Mouse (Mus musculus) thymus, adult 2 months (tissue): ENCODE results near the gene Gm1123.

Experiments used
- CTCF ChIP-seq: fragments of 200-500 bp; IDR thresholded peaks from 2 replicates; pipeline ENCODE4 v1.5.1; 2012; ENCODE audit warnings: mild to moderate bottlenecking, control low read depth, low read length, moderate library complexity, borderline replicate concordance; ENCODE audit not compliant: control insufficient read depth, poor library complexity, insufficient read depth; ENCODE audit errors: extremely low read depth
- POLR2A ChIP-seq: fragments of 200-500 bp; IDR thresholded peaks from 2 replicates; pipeline ENCODE4 v1.6.1; 2012; ENCODE audit warnings: mild to moderate bottlenecking, low read length, control low read depth, moderate library complexity; ENCODE audit not compliant: control insufficient read depth, poor library complexity, insufficient read depth; ENCODE audit errors: extremely low read depth

DNA sequence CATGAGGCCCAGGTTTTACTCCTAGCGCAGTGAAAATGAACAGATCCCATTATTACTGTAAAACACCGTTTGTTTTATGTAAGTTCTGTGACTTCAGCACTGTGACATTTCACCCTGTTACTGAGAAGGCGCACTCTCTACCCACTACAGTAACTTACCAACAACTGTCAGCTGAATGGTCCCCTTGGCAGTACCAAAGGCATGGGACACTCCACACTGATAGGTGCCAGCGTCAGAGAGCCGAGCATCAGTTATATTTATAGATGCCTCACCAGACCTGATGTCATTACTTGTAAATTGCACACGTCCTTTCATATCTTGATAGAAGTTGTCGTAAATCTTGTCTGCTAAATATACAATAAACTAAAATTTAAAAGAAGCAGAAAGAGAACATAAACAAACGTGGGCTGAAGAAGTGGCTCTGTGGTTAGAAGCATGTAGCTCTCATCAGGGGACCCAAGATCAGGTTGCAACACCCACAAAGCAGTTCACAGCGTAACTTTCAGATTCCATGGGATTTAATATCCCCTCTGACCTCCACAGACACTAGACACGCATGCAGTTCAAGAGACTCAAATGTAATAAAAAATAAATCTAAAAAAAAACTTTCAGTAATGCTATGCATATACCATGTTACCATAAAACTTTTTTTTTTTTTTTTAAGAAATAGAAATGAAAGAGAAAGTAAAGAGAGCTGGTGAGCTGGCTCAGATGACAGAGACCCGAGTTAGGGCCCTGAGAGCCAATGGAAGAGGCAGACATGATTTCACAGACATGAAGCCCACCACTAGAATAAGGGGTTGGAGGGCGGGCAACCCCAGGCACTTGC lies 26.2 kb downstream of the Gm1123 start:
- TF ChIP-seq CTCF, result no peak
- TF ChIP-seq POLR2A, result no peak
